Mouse (Mus musculus) hindbrain, embryonic 14.5 days (tissue): ENCODE results near the gene Ctrb1. TPM values are rescaled to one million over a fixed set of nuclear protein-coding genes. Genes with fewer than 3 reads are reported as not detected.

ENCODE experiments used
- ATAC-seq: fragments of 200-750 bp; cut with Nextera tagmentation; 2 replicates; pipeline ENCODE4 v1.8.0; 2017; ENCODE audit warnings: moderate number of reproducible peaks, mild to moderate bottlenecking, moderate TSS enrichment, moderate library complexity; ENCODE audit not compliant: low FRiP score
- DNase-seq: peaks from one replicate; pipeline ENCODE4 v3.0.0-alpha.2; 2015; ENCODE audit warnings: low spot score
- H3K27ac ChIP-seq: fragments of 300-500 bp; sonication (generic); 2 replicates; pipeline ENCODE4 v1.5.1; 2014; ENCODE audit warnings: mild to moderate bottlenecking, moderate library complexity
- H3K27me3 ChIP-seq: fragments of 300-500 bp; sonication (generic); 2 replicates; pipeline ENCODE4 v1.6.1; 2014; ENCODE audit warnings: mild to moderate bottlenecking, low read length, mixed read lengths; ENCODE audit not compliant: control insufficient read depth, insufficient read depth
- H3K36me3 ChIP-seq: fragments of 300-500 bp; sonication (generic); replicated peaks from 2 replicates; pipeline ENCODE4 v1.6.1; 2014; ENCODE audit not compliant: control insufficient read depth, insufficient read depth
- H3K4me1 ChIP-seq: fragments of 300-500 bp; sonication (generic); replicated peaks from 2 replicates; pipeline ENCODE4 v1.6.1; 2014; ENCODE audit warnings: antibody characterized with exemption, low read length, mixed read lengths; ENCODE audit not compliant: control insufficient read depth, insufficient read depth
- H3K4me2 ChIP-seq: fragments of 300-500 bp; sonication (generic); replicated peaks from 2 replicates; pipeline ENCODE4 v1.6.1; 2014; ENCODE audit warnings: mild to moderate bottlenecking, moderate library complexity
- H3K4me3 ChIP-seq: fragments of 300-500 bp; sonication (generic); replicated peaks from 2 replicates; pipeline ENCODE4 v1.5.1; 2014; ENCODE audit warnings: mild to moderate bottlenecking, low read length
- H3K9ac ChIP-seq: fragments of 300-500 bp; sonication (generic); 2 replicates; pipeline ENCODE4 v1.6.1; 2014
- H3K9me3 ChIP-seq: fragments of 300-500 bp; sonication (generic); 2 replicates; pipeline ENCODE4 v1.6.1; 2016; ENCODE audit warnings: low read length; ENCODE audit not compliant: control insufficient read depth
- WGBS: fragments of 180-500 bp; shearing (Covaris S2); extraction: QIAGEN DNeasy Blood & Tissue Kit; methylation state at CpG from one replicate; pipeline ENCODE4 v1.1.7; 2014; 5-methylcytosine and 5-hydroxymethylcytosine counted together
- polyA plus RNA-seq: library from polyadenylated mRNA; unstranded; fragments of >200 nt; fragmentation: Nextera tagmentation; extraction: Ambion mirVana; gene quantifications from 2 replicates; pipeline ENCODE4 v1.2.1, GENCODE M21; 2014

Gene Ctrb1
- polyA plus RNA-seq, 1 experiment from 2014 or later, result not detected

GRCm38 (mm10) chr8:111678111-111678510, 12.7 kb downstream of the Ctrb1 start:
- peak; percentile 85 for DNase-seq
- Histone ChIP-seq H3K4me3 (no peak overlapping the region), H3K4me2 (no peak overlapping the region), H3K36me3 (no peaks in the 10 kb centered on the region), H3K27ac (no peak overlapping the region), H3K27me3 (no peaks in the 10 kb centered on the region), H3K9me3 (peaks cover 6% of the 10 kb centered on the region; the same call in 1 of the 2 replicates), H3K4me1 (no peaks in the 10 kb centered on the region), H3K9ac (no peak overlapping the region)
- 37% methylated on average over 3 of the region's 3 CpGs for WGBS
- ATAC-seq, result no peak

DNA sequence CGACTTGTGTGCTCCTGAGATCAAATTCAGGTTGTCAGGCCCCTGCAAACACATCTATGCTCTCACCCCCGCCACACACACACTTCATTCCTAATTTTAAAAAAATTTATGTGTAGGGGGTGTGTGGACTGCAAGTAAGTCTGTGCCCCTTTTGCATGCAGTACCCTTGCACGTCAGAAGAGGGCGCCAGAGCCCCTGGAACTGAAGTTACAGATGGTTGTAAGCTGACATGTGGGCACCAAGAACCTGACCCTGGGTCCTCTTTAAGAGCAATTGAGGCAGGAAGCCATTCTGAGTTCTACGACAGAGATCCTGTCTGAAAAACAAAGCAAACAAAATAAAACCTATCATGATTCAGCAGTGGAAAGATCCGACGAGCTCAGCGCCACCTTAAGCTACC, 14.6 kb downstream of the Ctrb1 start:
- Histone ChIP-seq H3K27ac (no peak overlapping the region), H3K4me2 (no peak overlapping the region), H3K9me3 (peaks cover 6% of the 10 kb centered on the region; the same call in 1 of the 2 replicates), H3K4me1 (no peaks in the 10 kb centered on the region), H3K4me3 (no peak overlapping the region), H3K27me3 (no peaks in the 10 kb centered on the region), H3K36me3 (peaks cover 7% of the 10 kb centered on the region), H3K9ac (no peak overlapping the region)
- ATAC-seq, result no peak
- no peak for DNase-seq
- 82% methylated on average over 8 of the region's 8 CpGs for WGBS

DNA sequence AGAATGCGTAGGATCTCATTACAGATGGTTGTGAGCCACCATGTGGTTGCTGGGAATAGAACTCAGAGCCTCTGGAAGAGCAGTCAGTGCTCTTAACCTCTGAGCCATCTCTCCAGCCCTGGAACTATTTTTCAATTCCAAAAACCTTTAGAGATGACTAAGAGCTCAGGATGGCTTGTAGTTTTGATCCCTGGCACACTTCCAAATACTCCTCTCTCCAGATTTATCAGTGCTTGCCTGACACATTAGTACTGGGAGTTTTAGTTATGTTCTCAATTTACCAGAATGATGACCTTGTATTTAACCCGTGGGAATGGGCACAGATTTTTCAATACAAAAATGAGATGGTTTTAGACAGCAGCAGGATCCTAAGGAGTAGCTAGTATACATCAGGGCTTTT, 24.1 kb downstream of the Ctrb1 start:
- no peaks in the 10 kb centered on the region for H3K9me3 ChIP-seq
- no peaks in the 10 kb centered on the region for H3K27me3 ChIP-seq
- H3K4me2 ChIP-seq, result no peak overlapping the region
- no peak overlapping the region for H3K27ac ChIP-seq
- DNase-seq (no peak), ATAC-seq (no peak)
- H3K36me3 ChIP-seq, result peaks cover 44% of the 10 kb centered on the region
- no peak overlapping the region for H3K4me3 ChIP-seq
- no peak overlapping the region for H3K9ac ChIP-seq
- no peaks in the 10 kb centered on the region for H3K4me1 ChIP-seq
- 93% methylated on average over 2 of the region's 2 CpGs for WGBS

DNA sequence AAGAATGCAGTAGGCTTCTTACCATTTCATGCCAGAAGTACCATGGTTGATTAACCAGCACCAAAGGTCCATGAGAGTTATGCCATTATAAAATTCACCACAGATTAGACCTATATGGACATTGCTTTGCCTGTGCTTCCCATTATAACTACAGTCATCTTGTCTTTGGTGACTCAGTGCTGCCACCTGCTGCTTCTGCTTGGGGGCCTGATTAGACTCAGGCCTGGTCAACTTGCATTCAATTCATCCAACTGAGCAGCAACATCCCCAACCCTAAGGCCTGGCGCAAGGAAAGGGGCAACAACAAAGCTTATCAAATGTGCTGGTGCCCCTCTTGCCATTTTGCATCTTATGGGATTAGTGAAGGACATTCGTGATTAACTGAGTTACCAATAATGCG, 28.3 kb downstream of the Ctrb1 start:
- Histone ChIP-seq H3K4me1 (no peaks in the 10 kb centered on the region), H3K36me3 (peaks cover 23% of the 10 kb centered on the region), H3K4me3 (no peak overlapping the region), H3K9me3 (no peaks in the 10 kb centered on the region), H3K9ac (no peak overlapping the region), H3K27me3 (no peaks in the 10 kb centered on the region), H3K4me2 (no peak overlapping the region), H3K27ac (no peak overlapping the region)
- DNase-seq (peak; percentile 58), ATAC-seq (no peak)
- WGBS, result 91% methylated on average over 3 of the region's 3 CpGs

- 87% methylated on average over 6 of the region's 6 CpGs for WGBS
- H3K9ac ChIP-seq, result no peak overlapping the region
- H3K9me3 ChIP-seq, result no peaks in the 10 kb centered on the region
- no peak overlapping the region for H3K4me3 ChIP-seq
- no peak for ATAC-seq
- DNase-seq, result no peak
- no peaks in the 10 kb centered on the region for H3K4me1 ChIP-seq
- no peaks in the 10 kb centered on the region for H3K27me3 ChIP-seq
- H3K4me2 ChIP-seq, result no peak overlapping the region
- H3K27ac ChIP-seq, result peak overlapping the region; percentile 46; the same call in 1 of the 2 replicates
- peaks cover 17% of the 10 kb centered on the region for H3K36me3 ChIP-seq
Observed at GRCm38 (mm10) chr8:111658819-111659423, 31.9 kb downstream of the Ctrb1 start.

DNA sequence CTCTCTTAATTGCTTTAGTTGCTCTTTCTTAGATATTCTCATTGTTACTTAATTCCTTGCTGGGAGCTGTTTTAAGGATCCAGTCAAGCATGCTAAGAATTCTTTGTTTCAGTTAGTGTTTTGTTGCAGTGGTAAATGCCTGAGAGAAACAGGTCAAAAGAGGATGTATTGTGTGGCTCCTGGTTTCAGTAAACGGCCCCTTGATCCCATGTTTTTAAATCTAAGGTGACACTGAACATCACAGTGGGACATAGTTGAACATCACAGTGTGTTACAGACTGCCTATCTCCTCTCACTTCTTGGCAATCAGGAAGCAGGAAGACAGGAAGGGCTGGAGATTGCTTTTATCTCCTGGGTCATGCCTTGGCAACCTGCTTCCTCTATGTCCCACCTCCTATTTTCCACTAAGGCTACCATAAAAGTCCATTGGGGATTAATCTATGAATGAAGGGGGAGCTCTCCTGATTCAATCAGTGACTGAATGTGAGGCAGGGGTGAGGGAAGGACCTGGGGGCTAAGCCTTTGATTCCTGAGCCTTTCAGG, 33.4 kb downstream of the Ctrb1 start:
- DNase-seq (no peak), ATAC-seq (no peak)
- peaks cover 17% of the 10 kb centered on the region for H3K36me3 ChIP-seq
- no peak overlapping the region for H3K9ac ChIP-seq
- H3K4me1 ChIP-seq, result no peaks in the 10 kb centered on the region
- 17% methylated on average over 1 of the region's 1 CpGs for WGBS
- 0 out of 2 replicates have a peak overlapping the region, but pooled peaks have one; percentile 14 for H3K27ac ChIP-seq
- H3K27me3 ChIP-seq, result no peaks in the 10 kb centered on the region
- no peak overlapping the region for H3K4me3 ChIP-seq
- no peaks in the 10 kb centered on the region for H3K9me3 ChIP-seq
- H3K4me2 ChIP-seq, result no peak overlapping the region

DNA sequence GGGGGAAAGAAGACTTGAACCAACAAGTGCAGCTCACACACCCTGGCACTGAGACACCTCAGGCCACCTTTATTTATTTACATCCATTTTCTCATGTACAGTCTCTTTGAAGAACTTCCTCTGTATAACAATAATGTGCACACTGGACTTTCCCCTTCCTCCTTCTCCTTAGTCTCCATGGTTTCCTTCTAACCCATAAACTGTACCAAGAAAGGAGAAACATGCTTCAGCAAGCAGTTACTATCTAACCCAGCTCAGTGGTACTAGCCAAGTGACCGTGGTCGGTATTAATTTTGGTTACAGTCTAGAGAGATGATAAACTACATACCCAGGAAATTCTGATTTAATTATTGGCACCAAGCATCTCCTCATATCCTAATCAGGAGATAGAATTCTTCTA, 37.3 kb downstream of the Ctrb1 start:
- WGBS, result 88% methylated on average over 2 of the region's 2 CpGs
- Histone ChIP-seq H3K4me1 (no peaks in the 10 kb centered on the region), H3K4me3 (no peak overlapping the region), H3K9me3 (no peaks in the 10 kb centered on the region), H3K27ac (no peak overlapping the region), H3K9ac (no peak overlapping the region), H3K27me3 (no peaks in the 10 kb centered on the region), H3K4me2 (no peak overlapping the region), H3K36me3 (no peaks in the 10 kb centered on the region)
- ATAC-seq, result no peak
- no peak for DNase-seq

- WGBS, result 78% methylated on average over 3 of the region's 3 CpGs
- DNase-seq (no peak), ATAC-seq (no peak)
- Histone ChIP-seq H3K27ac (no peak overlapping the region), H3K9ac (no peak overlapping the region), H3K27me3 (no peaks in the 10 kb centered on the region), H3K4me2 (no peak overlapping the region), H3K4me3 (no peak overlapping the region), H3K9me3 (no peaks in the 10 kb centered on the region), H3K36me3 (no peaks in the 10 kb centered on the region), H3K4me1 (no peaks in the 10 kb centered on the region)
Observed at GRCm38 (mm10) chr8:111650651-111651050, 40.2 kb downstream of the Ctrb1 start.

GRCm38 (mm10) chr8:111648834-111649233, 42.0 kb downstream of the Ctrb1 start:
- Histone ChIP-seq H3K27ac (no peak overlapping the region), H3K9ac (no peak overlapping the region), H3K4me1 (peaks cover 5% of the 10 kb centered on the region), H3K27me3 (no peaks in the 10 kb centered on the region), H3K4me2 (no peak overlapping the region), H3K9me3 (no peaks in the 10 kb centered on the region), H3K36me3 (no peaks in the 10 kb centered on the region), H3K4me3 (no peak overlapping the region)
- WGBS, result 62% methylated on average over 2 of the region's 2 CpGs
- no peak for ATAC-seq
- no peak for DNase-seq

DNA sequence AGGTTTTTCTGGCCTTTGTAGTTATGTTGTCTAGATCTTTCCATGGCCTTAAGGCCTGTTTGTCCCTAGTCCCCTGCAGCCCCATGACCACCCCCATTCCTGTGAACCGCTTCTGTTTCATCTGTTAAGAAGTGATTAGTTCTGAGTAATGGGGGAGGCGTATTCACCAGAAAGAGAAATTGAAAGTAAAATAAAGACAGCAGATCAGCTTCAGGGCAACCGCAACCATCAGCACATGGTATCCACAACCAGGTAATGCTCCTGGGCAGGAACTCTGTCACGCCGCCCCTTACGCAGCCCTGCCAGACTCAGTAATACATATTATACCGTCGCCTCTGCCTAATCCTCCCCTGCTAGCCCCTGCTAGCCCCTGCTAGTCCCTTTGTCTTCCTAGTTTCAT, 45.1 kb downstream of the Ctrb1 start:
- ATAC-seq, result no peak
- WGBS, result 100% methylated on average over 8 of the region's 8 CpGs

More for the DNA sequence above, 45.1 kb downstream of the Ctrb1 start:
- DNase-seq, result no peak
- peaks cover 5% of the 10 kb centered on the region for H3K4me1 ChIP-seq
- no peak overlapping the region for H3K4me2 ChIP-seq
- no peaks in the 10 kb centered on the region for H3K36me3 ChIP-seq
- H3K9me3 ChIP-seq, result no peaks in the 10 kb centered on the region
- no peak overlapping the region for H3K4me3 ChIP-seq
- no peak overlapping the region for H3K9ac ChIP-seq
- H3K27me3 ChIP-seq, result no peaks in the 10 kb centered on the region
- no peak overlapping the region for H3K27ac ChIP-seq
